Mouse (Mus musculus) myocyte (in vitro differentiated cells): ENCODE data around the gene Cryab.

Experiments
- E2F4 ChIP-seq: IDR thresholded peaks from one replicate; pipeline ENCODE4 v1.6.1; 2011; ENCODE audit warnings: mild to moderate bottlenecking, control low read depth, moderate library complexity; ENCODE audit not compliant: insufficient read depth
- POLR2A ChIP-seq: IDR thresholded peaks from one replicate; pipeline ENCODE4 v1.6.1; 2011; ENCODE audit warnings: low read depth, mild to moderate bottlenecking, control low read depth, moderate library complexity; ENCODE audit not compliant: insufficient read length
- USF1 ChIP-seq: IDR thresholded peaks from one replicate; pipeline ENCODE4 v1.6.1; 2011; ENCODE audit warnings: low read depth, mild to moderate bottlenecking, control low read depth, moderate library complexity

DNA sequence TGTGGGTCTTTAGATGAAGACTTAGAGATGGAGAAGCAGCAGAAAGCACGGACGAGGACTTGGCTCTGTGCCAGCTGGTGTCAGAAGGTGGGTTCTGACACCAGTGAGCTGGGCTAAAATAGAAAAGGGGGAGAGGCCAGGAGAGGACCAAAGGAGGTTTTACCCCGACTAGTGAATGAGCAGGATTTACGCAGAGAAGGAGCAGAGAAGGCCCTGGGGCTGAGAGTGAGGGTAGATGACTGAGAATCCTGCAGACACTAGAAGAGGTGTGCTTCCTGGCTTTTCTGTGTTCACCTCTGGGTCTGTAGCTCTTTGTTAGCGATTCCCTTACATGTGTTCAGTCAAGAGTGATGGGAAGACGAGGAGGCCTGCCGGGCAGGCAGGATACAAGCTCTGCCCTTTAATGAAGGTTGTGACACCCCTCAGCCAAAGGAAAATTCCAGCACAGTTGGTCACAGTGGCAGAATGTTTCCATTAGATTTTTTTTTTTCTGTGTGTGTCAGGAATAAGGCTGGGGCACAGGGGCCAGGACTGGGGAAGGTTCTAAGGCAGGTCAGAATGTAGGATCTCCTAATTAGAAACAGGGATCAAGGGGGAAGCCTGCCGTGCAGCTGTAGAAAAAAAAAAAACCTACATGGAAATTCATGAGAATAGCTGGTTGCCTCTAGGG lies 25.1 kb upstream of the Cryab start:
- TF ChIP-seq USF1: no peak
- TF ChIP-seq POLR2A: no peak
- no peak for TF ChIP-seq E2F4
